ENCODE assay signal across 25 mouse cellular contexts in genomic region chr4:40830530-40830929, GRCm38 (mm10). TPM values are rescaled to one million over a fixed set of nuclear protein-coding genes. Genes with fewer than 3 reads are reported as not detected.
A peak's percentile ranks its signal among the peaks of the same experiment; 100 is the strongest.
DNase-seq lines count a peak whose midpoint lies in the region; ATAC-seq and TF ChIP-seq lines count a peak whose summit lies in the region.
"Had no signal": no experiment of that assay in that cellular context is flagged by ENCODE, and none has a peak within 500 bp of the region (broad histone marks: within the 10 kb centered on the region; RNA-seq: fewer than 3 reads in every experiment).

No protein-coding gene starts in this region.

- H3K9me3 ChIP-seq in heart, embryonic 13.5 days = no peaks in the 10 kb centered on the region
- no peaks in the 10 kb centered on the region for H3K9me3 ChIP-seq in kidney, embryonic 16.5 days (ENCODE audit: low read length)
- no peaks in the 10 kb centered on the region for H3K9me3 ChIP-seq in liver, embryonic 15.5 days (replicated peaks)
- no peaks in the 10 kb centered on the region for H3K9me3 ChIP-seq in liver, postnatal 0 days (ENCODE audit: low read length)
- no peaks in the 10 kb centered on the region for H3K9me3 ChIP-seq in midbrain, embryonic 14.5 days (ENCODE audit: control insufficient read depth, low read length)
- H3K9me3 ChIP-seq: hindbrain, embryonic 10.5 days; limb, embryonic 13.5 days; midbrain, embryonic 10.5 days; neural tube, embryonic 13.5 days had no signal

- peaks cover 43% of the 10 kb centered on the region for H3K36me3 ChIP-seq in heart, embryonic 13.5 days
- H3K36me3 ChIP-seq in kidney, embryonic 16.5 days (ENCODE audit: insufficient read depth, low read length) = no peaks in the 10 kb centered on the region; the same call in 1 of the 2 replicates
- H3K36me3 ChIP-seq in liver, embryonic 15.5 days (replicated peaks) = peaks cover 58% of the 10 kb centered on the region
- peaks cover 40% of the 10 kb centered on the region for H3K36me3 ChIP-seq in liver, postnatal 0 days (replicated peaks; ENCODE audit: insufficient read depth, low read length)
- no peaks in the 10 kb centered on the region for H3K36me3 ChIP-seq in midbrain, embryonic 14.5 days (ENCODE audit: control insufficient read depth, insufficient read depth, low read length)
- H3K36me3 ChIP-seq: neural tube, embryonic 13.5 days had no signal

- WGBS in heart, embryonic 13.5 days = 75% methylated on average over 5 of the region's 5 CpGs
- 74% methylated on average over 5 of the region's 5 CpGs for WGBS in kidney, embryonic 16.5 days
- 75% methylated on average over 5 of the region's 5 CpGs for WGBS in liver, embryonic 15.5 days (ENCODE audit: insufficient replicate concordance)
- WGBS in liver, postnatal 0 days (ENCODE audit: insufficient replicate concordance) = 71% methylated on average over 5 of the region's 5 CpGs
- 86% methylated on average over 5 of the region's 5 CpGs for WGBS in midbrain, embryonic 14.5 days

- no peak for DNase-seq in heart, adult 9 months (ENCODE audit: low spot score in 2 of 2)
- no peak for DNase-seq in kidney, postnatal 36 days
- no peak for DNase-seq in liver
- DNase-seq in liver, postnatal 0 days = no peak
- DNase-seq in midbrain, embryonic 14.5 days = no peak
- DNase-seq: adrenal gland, postnatal 25 days; cerebellum, adult 18-20 months; cerebellum, postnatal 10 days; heart, postnatal 10 days; lung, adult 2 months; lung, postnatal 10 days; right cerebral cortex, postnatal 4 days; thymus, adult 2 months; thymus, postnatal 36 days had no signal

- ATAC-seq in heart, embryonic 13.5 days (ENCODE audit: extremely low read depth, insufficient number of reproducible peaks, low FRiP score, low TSS enrichment) = no peak
- ATAC-seq in kidney, embryonic 16.5 days (ENCODE audit: low FRiP score, low TSS enrichment) = no peak
- no peak for ATAC-seq in liver, embryonic 15.5 days (ENCODE audit: insufficient read depth)
- ATAC-seq in liver, postnatal 0 days = peak; percentile 72
- ATAC-seq in midbrain, embryonic 14.5 days (ENCODE audit: low FRiP score, low TSS enrichment) = no peak
- ATAC-seq: forebrain, embryonic 16.5 days; hindbrain, embryonic 16.5 days had no signal

- no peaks in the 10 kb centered on the region for H3K27me3 ChIP-seq in heart, embryonic 13.5 days (replicated peaks)
- H3K27me3 ChIP-seq in kidney, embryonic 16.5 days (ENCODE audit: insufficient read depth, low read length) = no peaks in the 10 kb centered on the region
- no peaks in the 10 kb centered on the region for H3K27me3 ChIP-seq in liver, embryonic 15.5 days
- no peaks in the 10 kb centered on the region for H3K27me3 ChIP-seq in liver, postnatal 0 days (ENCODE audit: insufficient read depth, low read length)
- H3K27me3 ChIP-seq in midbrain, embryonic 14.5 days (ENCODE audit: control insufficient read depth, insufficient read depth, low read length) = no peaks in the 10 kb centered on the region
- H3K27me3 ChIP-seq: limb, embryonic 13.5 days; neural tube, embryonic 13.5 days had no signal

- 0 out of 2 replicates have a peak overlapping the region, but pooled peaks have one; percentile 13 for H3K27ac ChIP-seq in heart, embryonic 13.5 days (replicated peaks)
- H3K27ac ChIP-seq in kidney, embryonic 16.5 days (ENCODE audit: low read length) = peak overlapping the region; percentile 19; the same call in 1 of the 2 replicates
- peak overlapping the region; percentile 26 for H3K27ac ChIP-seq in liver, embryonic 15.5 days (replicated peaks)
- peak overlapping the region; percentile 80 for H3K27ac ChIP-seq in liver, postnatal 0 days (ENCODE audit: low read depth)
- H3K27ac ChIP-seq in midbrain, embryonic 14.5 days (replicated peaks; ENCODE audit: low read depth, low read length) = no peak overlapping the region
- H3K27ac ChIP-seq: hindbrain, embryonic 10.5 days; limb, embryonic 13.5 days; midbrain, embryonic 10.5 days; neural tube, embryonic 13.5 days had no signal

- no peak for TF ChIP-seq CTCF in liver, postnatal 0 days (IDR thresholded peaks at IDR 0.05; ENCODE audit: low read depth)

- H3K4me1 ChIP-seq in heart, embryonic 13.5 days = peaks cover 70% of the 10 kb centered on the region
- peaks cover 18% of the 10 kb centered on the region for H3K4me1 ChIP-seq in kidney, embryonic 16.5 days (ENCODE audit: insufficient read depth, low read length)
- H3K4me1 ChIP-seq in liver, embryonic 15.5 days (replicated peaks) = peaks cover 69% of the 10 kb centered on the region
- H3K4me1 ChIP-seq in liver, postnatal 0 days (ENCODE audit: insufficient read depth) = peaks cover 30% of the 10 kb centered on the region
- no peaks in the 10 kb centered on the region for H3K4me1 ChIP-seq in midbrain, embryonic 14.5 days (ENCODE audit: control insufficient read depth, insufficient read depth, low read length)
- H3K4me1 ChIP-seq: hindbrain, embryonic 10.5 days; limb, embryonic 13.5 days; midbrain, embryonic 10.5 days; neural tube, embryonic 13.5 days had no signal

- H3K9ac ChIP-seq in heart, embryonic 13.5 days = no peak overlapping the region
- H3K9ac ChIP-seq in kidney, embryonic 16.5 days (replicated peaks; ENCODE audit: low read length) = no peak overlapping the region
- H3K9ac ChIP-seq in liver, embryonic 15.5 days = no peak overlapping the region
- no peak overlapping the region for H3K9ac ChIP-seq in liver, postnatal 0 days (replicated peaks)
- H3K9ac ChIP-seq in midbrain, embryonic 14.5 days (replicated peaks; ENCODE audit: low read length) = no peak overlapping the region
- H3K9ac ChIP-seq: limb, embryonic 13.5 days; neural tube, embryonic 13.5 days had no signal

- H3K4me3 ChIP-seq in heart, embryonic 13.5 days = no peak overlapping the region
- H3K4me3 ChIP-seq in kidney, embryonic 16.5 days (ENCODE audit: low read length) = no peak overlapping the region
- H3K4me3 ChIP-seq in liver, embryonic 15.5 days (replicated peaks) = no peak overlapping the region
- H3K4me3 ChIP-seq in liver, postnatal 0 days (ENCODE audit: low read depth, low read length) = no peak overlapping the region
- no peak overlapping the region for H3K4me3 ChIP-seq in midbrain, embryonic 14.5 days (replicated peaks; ENCODE audit: low read depth, low read length)
- H3K4me3 ChIP-seq: erythroblast, embryonic 14.5 days; hindbrain, embryonic 10.5 days; limb, embryonic 13.5 days; midbrain, embryonic 10.5 days; neural tube, embryonic 13.5 days had no signal

- TF ChIP-seq EP300 in liver, postnatal 0 days (IDR thresholded peaks at IDR 0.05; ENCODE audit: low read depth) = 0 out of 2 replicates have a peak, but pooled peaks have one; percentile 12

- H3K4me2 ChIP-seq in heart, embryonic 13.5 days = no peak overlapping the region
- no peak overlapping the region for H3K4me2 ChIP-seq in kidney, embryonic 16.5 days (replicated peaks; ENCODE audit: low read depth, low read length)
- no peak overlapping the region for H3K4me2 ChIP-seq in liver, embryonic 15.5 days
- H3K4me2 ChIP-seq in liver, postnatal 0 days (ENCODE audit: low read depth, low read length) = no peak overlapping the region
- H3K4me2 ChIP-seq in midbrain, embryonic 14.5 days (ENCODE audit: low read length) = no peak overlapping the region
- H3K4me2 ChIP-seq: heart, embryonic 11.5 days; limb, embryonic 13.5 days; neural tube, embryonic 13.5 days had no signal

RNA-seq across cellular contexts. Expression of gene B4galt1, which starts 23.3 kb away (rescaled TPM):
- 46.2 and 48.1 TPM in 2 replicates for polyA plus RNA-seq in heart, embryonic 13.5 days (2015; fragmentation: Nextera tagmentation; extraction: Ambion mirVana)
- 47.5 and 48.0 TPM in 2 replicates for polyA plus RNA-seq in kidney, embryonic 16.5 days (2015; fragmentation: Nextera tagmentation; extraction: Ambion mirVana)
- polyA plus RNA-seq in liver, embryonic 15.5 days (2015; fragmentation: Nextera tagmentation; extraction: Ambion mirVana) = 33.6 and 34.8 TPM in 2 replicates
- 26.4 and 30.2 TPM in 2 replicates for polyA plus RNA-seq in liver, postnatal 0 days (2015; fragmentation: Nextera tagmentation; extraction: Ambion mirVana)
- 4.3 and 7.6 TPM in 2 replicates for polyA plus RNA-seq in midbrain, embryonic 14.5 days (2014; fragmentation: Nextera tagmentation; extraction: Ambion mirVana)
